Mouse (Mus musculus) left cerebral cortex, adult 11 months (tissue): ENCODE measurements around the gene Vav3.
"Not testable (repeated sequence)": the region's sequence is repeated elsewhere in the genome, so short reads cannot be mapped to it uniquely, and the experiment has no call there.

Source experiments
- DNase-seq: peaks from one replicate; pipeline ENCODE4 v3.0.0; 2022; ENCODE audit warnings: low spot score

The Vav3 gene

DNA sequence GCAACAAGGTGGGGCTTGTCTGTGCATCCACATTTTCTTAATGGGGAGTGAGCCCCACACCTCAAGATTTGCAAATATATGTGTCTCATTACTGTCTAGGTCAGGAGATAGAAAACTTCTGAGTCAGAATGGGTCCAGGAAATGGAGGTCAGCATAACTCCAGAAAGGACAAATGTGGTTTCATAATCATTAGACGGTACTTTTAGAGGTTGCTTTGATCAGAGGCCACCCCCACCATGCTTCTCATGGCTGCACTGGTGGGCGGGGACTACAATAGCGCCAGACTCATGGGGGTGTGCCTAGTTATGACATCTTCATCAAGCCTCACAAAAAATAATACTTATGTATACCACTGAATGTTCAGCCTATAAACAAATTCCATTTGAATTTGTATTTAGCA, 103.6 kb downstream of the Vav3 start:
- DNase-seq, result no peak

- DNase-seq, result no peak
Observed at GRCm38 (mm10) chr3:109446903-109447302, 106.5 kb downstream of the Vav3 start.

GRCm38 (mm10) chr3:109448249-109448648, 107.8 kb downstream of the Vav3 start:
- not testable (repeated sequence) for DNase-seq

- DNase-seq, result no peak
Observed at GRCm38 (mm10) chr3:109451966-109452365, 111.5 kb downstream of the Vav3 start.

DNA sequence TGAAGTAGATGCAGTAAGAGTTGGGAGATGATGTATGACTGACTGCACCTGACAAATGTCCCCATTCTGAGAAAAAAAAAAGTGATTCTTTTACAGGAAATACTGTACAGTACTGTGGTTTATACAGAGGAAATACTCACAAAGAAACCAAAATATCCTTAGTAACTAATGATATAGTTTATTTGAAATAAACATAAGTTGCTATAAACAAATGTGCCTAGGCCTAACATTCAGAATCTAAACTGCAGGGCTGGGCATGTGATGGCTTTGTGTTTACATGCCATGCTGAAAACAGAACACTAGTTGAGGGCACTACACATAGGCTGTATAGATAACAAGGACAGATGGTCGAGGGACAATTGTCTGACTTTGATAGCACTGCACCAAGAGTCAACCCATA, 114.2 kb downstream of the Vav3 start:
- DNase-seq, result no peak

- no peak for DNase-seq
Observed at GRCm38 (mm10) chr3:109456340-109456739, 115.9 kb downstream of the Vav3 start.

- no peak for DNase-seq
Observed at GRCm38 (mm10) chr3:109463684-109464083, 123.2 kb downstream of the Vav3 start.

- no peak for DNase-seq
Observed at GRCm38 (mm10) chr3:109464600-109464999, 124.1 kb downstream of the Vav3 start.

- DNase-seq, result no peak
Observed at GRCm38 (mm10) chr3:109466541-109466940, 126.1 kb downstream of the Vav3 start.

DNA sequence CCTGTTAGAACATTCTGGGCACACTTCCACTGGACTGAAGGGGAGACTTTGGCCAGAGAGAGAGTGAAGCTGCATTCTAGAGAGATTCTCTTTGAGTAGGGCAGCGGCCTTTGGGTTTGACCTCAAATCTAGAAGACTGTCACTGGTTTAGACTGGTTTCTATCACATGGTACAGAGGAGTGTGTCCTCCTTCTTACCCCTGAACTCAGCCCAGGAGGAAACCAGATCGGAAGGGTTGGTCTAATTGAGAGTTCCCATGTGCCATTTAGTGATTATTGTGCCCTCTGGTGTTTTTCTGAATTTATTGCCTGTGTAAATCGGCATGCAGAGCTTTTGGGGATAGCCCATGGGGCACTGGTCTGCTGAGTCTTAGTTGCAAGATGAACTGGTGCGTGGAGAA, 126.8 kb downstream of the Vav3 start:
- no peak for DNase-seq

DNA sequence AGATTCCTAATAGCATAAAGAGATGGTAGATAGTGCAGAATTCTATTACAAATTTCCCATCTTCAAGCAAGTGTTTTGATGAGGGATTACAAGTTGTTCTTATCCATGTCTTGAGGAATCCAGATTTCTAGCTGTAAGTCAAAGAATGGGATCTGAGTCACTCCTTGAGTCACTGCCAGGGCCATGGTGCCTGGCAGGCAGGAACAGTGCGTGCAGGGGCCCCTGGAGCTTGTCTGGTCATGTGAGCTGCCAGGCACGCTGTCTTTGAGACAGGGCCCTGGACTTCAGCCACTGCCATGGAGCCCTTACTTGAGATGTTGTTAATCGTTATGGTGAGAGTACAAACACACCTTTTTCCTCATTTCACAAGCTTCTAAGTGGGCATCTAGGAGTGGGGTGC, 129.0 kb downstream of the Vav3 start:
- DNase-seq, result no peak

DNA sequence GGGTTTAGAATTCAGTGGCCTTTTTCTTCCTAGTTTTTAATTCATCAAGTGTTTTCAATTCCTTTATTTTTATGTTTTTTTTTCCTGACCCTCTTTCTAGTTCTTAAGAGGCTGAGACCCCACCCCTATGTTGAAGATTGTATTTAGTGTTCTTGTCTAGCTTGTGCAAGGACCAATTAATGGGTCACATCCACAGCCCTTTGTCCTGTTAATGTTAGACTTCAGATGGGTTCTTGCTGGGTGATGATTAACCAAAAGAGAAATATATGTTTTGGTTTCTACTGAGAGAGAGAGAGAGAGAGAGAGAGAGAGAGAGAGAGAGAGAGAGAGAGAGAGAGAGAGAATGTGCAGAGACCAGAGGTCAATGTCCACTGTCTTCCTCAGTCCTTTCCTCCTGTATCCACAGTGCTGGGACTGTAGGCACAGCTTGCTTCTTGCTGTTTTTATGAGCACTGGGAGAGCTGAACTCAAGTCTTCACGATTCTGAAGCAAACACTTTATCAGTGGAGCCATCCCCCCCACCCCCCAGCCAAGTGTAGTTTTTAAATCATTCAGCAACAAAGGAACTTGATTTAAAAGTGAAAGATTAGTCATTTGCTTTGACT, 130.3 kb downstream of the Vav3 start:
- DNase-seq, result no peak

DNA sequence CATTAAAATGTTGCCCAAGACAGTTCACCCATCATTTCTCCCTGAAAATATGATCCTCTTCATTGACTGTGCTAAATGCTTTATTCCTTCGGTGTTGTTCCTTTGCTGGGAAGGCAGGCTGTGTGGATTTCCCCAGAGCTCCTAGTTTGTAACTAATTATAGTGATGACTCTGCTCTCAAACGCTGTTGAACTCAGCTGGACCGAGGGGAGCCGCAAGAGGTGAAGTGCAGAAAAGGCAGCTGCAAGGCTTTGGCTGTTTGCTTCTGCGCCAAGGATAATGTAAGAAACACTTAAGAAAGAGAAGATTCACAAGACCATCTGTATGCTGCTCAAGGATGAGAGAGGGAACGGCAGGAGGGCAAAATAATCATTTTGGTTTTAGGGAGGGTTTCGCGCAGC, 136.1 kb downstream of the Vav3 start:
- DNase-seq, result no peak

GRCm38 (mm10) chr3:109478297-109478696, 137.8 kb downstream of the Vav3 start:
- no peak for DNase-seq

DNA sequence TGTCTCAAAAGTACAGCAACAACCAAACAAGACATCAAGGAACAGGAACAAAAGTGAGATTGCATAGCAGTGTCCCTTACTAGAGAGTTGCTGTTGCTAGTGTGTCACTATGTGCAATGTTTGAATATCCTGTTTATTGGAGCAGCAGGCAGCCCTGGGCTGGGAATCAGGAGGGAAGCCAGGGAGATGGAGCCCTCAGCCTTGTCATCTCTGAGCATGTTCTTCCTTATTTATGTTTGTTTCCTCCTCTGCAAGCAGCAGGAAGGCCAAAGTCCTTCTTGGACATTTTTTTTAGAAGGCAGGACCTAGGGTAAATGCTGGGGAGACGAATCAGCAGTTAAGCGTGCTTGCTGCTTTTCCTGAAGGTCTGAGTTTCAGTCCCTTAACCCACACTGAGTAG, 140.2 kb downstream of the Vav3 start:
- no peak for DNase-seq

- DNase-seq, result no peak
Observed at GRCm38 (mm10) chr3:109486786-109487185, 146.3 kb downstream of the Vav3 start.

DNA sequence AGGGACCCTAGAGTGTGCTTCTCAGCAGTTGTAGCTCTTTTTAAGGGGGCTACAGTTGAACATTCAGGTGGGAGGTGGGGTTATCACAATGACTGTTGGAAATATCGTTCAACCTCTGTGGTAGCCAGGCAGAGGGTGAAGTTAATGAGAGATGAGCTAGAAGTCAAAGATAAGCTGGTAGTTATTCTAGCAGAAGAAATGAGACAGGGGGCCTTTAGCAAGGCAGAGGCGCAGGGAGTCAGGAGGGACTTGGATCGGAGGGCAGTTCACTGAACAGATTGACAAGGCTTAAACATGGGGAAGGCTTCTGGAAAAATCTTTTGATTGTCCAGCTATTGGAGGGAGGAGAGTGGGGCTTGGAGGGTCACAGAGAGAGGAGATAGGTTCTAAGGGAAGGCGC, 147.4 kb downstream of the Vav3 start:
- DNase-seq, result no peak

- DNase-seq, result no peak
Observed at GRCm38 (mm10) chr3:109488750-109489171, 148.3 kb downstream of the Vav3 start.

GRCm38 (mm10) chr3:109490561-109491296, 150.3 kb downstream of the Vav3 start:
- DNase-seq, result no peak

DNA sequence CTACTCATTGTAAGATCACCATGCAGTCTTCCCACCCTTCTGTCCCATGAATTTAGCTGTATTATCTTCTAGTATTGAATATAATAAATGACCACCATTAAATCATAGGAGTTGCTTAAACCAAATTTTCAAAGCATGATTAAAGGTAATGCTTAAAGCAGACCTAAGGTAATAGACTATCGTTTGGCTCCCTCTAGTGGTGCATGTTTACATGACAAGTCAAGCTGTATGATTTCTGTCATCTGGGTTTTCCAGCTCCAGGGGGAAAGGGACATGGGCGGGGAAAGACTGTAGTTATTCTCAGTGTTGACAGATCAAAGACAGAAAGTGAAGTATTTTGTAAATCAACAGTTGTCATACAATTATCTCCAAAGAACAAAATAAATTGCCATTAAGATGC, 151.1 kb downstream of the Vav3 start:
- peak; percentile 63 for DNase-seq

DNA sequence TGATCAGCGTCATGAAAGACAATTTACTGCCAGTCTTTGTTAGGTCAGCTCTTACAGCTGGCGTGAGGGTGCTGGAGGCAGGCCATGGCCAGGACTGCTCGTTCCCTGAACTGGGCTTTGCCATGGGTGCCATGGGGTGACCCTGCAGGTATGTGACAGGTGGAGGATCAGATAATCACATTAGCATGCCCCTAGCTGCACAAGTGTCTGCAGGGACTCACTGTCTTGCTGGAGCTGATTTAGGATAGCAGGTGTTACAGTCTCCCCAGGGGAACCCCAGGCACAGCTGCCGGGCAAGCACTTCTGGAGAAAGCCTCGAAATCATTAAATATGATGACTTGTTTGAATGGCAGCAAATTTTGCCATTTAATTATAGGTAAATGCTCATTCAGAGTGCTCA, 156.0 kb downstream of the Vav3 start:
- no peak for DNase-seq

DNA sequence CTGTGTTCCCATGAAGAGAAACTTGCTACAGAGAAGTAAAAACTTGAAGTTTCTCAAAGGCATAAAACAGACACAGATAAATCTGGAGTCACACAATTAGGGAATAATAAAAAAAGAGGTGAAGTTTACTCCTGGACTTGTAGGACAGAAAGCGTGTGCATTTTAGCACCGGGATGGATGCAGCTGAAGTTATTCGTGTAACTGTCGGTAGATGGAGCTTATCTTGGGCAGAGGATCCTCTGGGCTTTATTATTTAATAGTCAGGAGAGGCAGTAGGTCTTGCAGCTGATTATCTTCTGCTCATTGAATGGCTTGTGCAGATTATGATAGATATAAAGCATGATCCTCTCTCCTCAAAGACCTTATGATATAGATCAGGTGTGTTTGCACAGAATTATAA, 156.6 kb downstream of the Vav3 start:
- DNase-seq, result no peak

- DNase-seq, result no peak
Observed at GRCm38 (mm10) chr3:109499861-109500456, 159.5 kb downstream of the Vav3 start.

DNA sequence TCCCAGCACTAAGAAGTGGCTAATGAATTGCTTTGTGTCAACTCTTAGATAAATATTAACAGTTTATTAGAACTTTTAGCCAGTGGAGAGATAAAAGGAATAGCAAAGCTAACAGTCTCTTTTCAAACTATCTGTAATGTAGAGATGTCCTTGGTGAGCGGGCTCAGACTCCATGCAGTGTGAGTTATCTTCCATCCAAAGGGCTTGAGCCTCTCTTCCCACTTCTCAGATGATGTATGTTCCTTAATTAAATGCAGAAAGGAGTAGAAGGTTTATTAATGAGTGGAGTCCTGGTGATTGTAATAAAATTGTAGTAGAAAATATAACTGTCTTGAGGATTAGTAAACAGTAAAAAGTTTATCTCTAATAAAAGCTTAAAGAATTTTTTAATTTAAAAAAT, 169.3 kb downstream of the Vav3 start:
- no peak for DNase-seq
